Mouse (Mus musculus): ENCODE data around the gene Samm50.

DNA sequence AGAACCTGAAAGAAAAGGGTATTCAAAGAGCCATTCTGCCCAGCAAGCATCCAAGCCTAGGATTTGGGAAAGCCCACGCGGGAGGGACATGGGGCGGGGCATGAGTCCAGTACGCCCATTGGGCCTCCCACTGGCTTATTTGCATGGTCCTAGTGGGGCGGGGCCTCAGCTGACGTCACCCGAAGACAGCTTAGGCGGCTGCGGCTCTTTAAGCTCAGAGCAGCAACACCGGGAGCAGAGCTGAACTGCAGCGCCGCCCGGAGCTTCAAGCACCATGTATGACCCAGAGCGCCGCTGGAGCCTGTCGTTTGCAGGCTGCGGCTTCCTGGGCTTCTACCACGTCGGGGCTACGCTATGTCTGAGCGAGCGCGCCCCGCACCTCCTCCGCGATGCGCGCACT lies 24.4 kb upstream of the Samm50 start, which contains the start of gene Pnpla3:
- TF ChIP-seq CTCF (IDR thresholded peaks at IDR 0.05; ENCODE audit: borderline replicate concordance, extremely low read depth, insufficient read depth, insufficient read length) (peak; percentile 15; the same call in 1 of the 2 replicates), POLR2A (IDR thresholded peaks at IDR 0.05; ENCODE audit: borderline replicate concordance, extremely low read depth, insufficient read depth, insufficient read length, poor library complexity, severe bottlenecking) (peak; percentile 47; the same call in 1 of the 2 replicates)

Measured in brain, embryonic 14.5 days (tissue).